Mouse (Mus musculus): ENCODE results near the gene Ppm1n.

GRCm38 (mm10) chr7:19252078-19252477 is 27.8 kb downstream of the Ppm1n start:
- no peak for TF ChIP-seq CTCF (IDR thresholded peaks at IDR 0.05; ENCODE audit: low read depth, low read length)
- no peak for TF ChIP-seq POLR2A (IDR thresholded peaks at IDR 0.05; ENCODE audit: insufficient read depth, low read length)
- TF ChIP-seq EP300 (IDR thresholded peaks at IDR 0.05; ENCODE audit: insufficient read depth, low read depth, low read length): no peak
